Comparison of ENCODE assay signal across 15 mouse cellular contexts in genomic region chr1:80474942-80475341, GRCm38 (mm10). TPM values are rescaled to one million over a fixed set of nuclear protein-coding genes. Genes with fewer than 3 reads are reported as not detected.
"Had no signal": no experiment of that assay in that cellular context is flagged by ENCODE, and none has a peak within 500 bp of the region (broad histone marks: within the 10 kb centered on the region; RNA-seq: fewer than 3 reads in every experiment).

No protein-coding gene starts in this region.

- DNase-seq: lung, adult 18-20 months; lung, embryonic 14.5 days; lung, postnatal 10 days; lung, postnatal 4 days; midbrain, embryonic 14.5 days; retina, postnatal 1 day; right cerebral cortex, adult 18-20 months; right cerebral cortex, postnatal 25 days; right cerebral cortex, postnatal 4 days; spleen, adult 18-20 months; thymus, adult 18-20 months; thymus, postnatal 14 days; thymus, postnatal 36 days had no signal

RNA-seq across cellular contexts. Expression of gene Gm45261, which starts 13.7 kb away (rescaled TPM):
- total RNA-seq: megakaryocyte-erythroid progenitor cell, adult 5-6 weeks; midbrain, postnatal 0 days had no signal
